Mouse (Mus musculus) brown adipose tissue, adult 24 weeks (tissue): ENCODE data around the gene Msi2. TPM values are rescaled to one million over a fixed set of nuclear protein-coding genes. Genes with fewer than 3 reads are reported as not detected.

Experiments used
- H3K27ac ChIP-seq: fragments of 200-500 bp; replicated peaks from 2 replicates; pipeline ENCODE4 v1.5.1; 2012; ENCODE audit warnings: low read depth, mild to moderate bottlenecking, low read length
- H3K4me1 ChIP-seq: fragments of 200-500 bp; 2 replicates; pipeline ENCODE4 v1.6.1; 2012; ENCODE audit warnings: low read length, mixed read lengths; ENCODE audit not compliant: control insufficient read depth, insufficient read depth, insufficient read length
- H3K4me3 ChIP-seq: fragments of 200-500 bp; 2 replicates; pipeline ENCODE4 v1.5.1; 2012; ENCODE audit warnings: low read depth, mild to moderate bottlenecking, low read length, moderate library complexity; ENCODE audit not compliant: insufficient read depth
- polyA plus RNA-seq: library from polyadenylated mRNA; stranded (reverse); fragments of >200 nt; gene quantifications from 2 replicates; pipeline ENCODE4 v1.2.4, GENCODE M21; 2012; ENCODE audit not compliant: missing spikeins, insufficient read depth, insufficient read length

Gene Msi2
- 34.4 and 57.2 TPM in 2 replicates for polyA plus RNA-seq

DNA sequence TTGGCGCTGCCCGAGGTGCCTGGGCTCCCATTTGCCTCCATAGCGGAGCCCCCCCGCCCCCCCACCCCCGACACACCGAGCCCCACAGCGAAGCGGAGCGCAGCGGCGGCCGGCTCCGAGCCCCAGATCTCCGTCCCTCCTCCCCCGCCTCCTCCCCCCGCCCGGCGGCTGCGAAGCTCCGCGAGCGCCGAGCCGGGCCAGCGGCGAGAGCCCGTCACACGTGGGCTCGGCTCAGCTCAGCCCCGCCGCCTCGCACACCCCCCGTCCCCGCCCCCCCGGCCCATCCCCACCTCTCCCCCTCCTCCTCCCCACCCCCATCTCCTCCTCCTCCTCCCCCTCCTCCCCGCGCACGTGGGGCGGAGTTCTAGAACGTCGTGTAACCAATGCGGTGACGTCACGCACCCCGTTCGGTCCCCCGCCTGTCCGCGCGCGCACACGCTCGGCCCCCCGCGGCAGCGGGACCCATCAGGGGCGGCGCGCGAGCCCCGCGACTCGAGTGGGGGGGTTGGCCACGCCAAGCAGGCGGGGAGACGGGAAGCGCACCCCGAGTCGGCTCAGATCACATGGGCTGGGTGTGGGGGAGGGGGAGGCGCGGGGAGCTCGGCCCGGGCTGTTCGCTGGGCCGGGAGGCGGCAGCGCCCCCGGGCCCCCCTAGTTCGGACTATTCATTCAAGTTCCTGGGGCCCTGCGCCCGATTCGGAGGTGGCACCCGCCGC, at the start of gene Msi2:
Gene Msi2 (minus strand): TSS at position 464 of the 716 bp plus-strand sequence.
- Histone ChIP-seq H3K4me1 (peaks cover 2% of the 10 kb centered on the region; the same call in 1 of the 2 replicates), H3K27ac (peak within 1 kb of the TSS; percentile 87), H3K4me3 (peak within 1 kb of the TSS; percentile 86)

DNA sequence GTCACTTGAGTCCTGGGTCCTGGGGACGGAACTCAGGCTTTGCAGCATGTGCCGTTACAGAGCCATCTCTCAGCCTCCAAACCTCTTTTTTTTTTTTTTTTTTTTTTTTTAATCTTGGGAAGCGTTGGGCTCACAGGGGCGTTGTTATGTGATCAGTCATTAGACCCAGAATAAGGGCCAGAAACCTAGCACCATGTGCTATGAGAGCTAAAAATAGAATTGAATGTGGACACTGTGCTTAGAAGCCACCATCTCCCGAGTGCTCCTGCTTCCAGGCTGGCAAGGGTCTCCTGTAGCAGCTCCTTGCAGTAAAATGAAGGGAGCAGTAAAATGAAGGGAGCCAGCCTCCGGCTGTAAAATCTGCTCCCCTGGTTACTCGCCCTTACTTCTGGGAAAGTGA, 47.3 kb upstream of the Msi2 start:
- no peak overlapping the region for H3K27ac ChIP-seq

DNA sequence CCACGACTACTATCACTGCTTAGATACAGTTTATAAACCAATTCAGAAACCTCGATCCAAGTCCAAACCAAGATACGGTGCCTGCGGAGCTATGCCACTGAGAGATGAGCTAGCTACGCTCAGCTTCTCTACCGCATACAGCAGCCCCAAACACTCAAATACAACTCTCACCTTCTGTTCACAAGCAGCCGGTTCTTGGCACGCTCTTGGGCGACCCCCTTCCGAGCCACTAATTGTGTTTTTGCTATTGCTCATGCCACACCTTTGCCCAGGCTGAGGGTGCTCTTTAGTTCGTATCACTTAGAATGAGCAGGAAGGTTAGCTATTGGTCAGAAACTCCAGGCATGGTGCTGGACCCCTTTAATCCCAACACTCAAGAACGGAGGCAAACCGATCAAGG, 45.1 kb upstream of the Msi2 start:
- Histone ChIP-seq H3K4me1 (no peaks in the 10 kb centered on the region), H3K27ac (no peak overlapping the region), H3K4me3 (no peak overlapping the region)

More for the DNA sequence above, 47.3 kb upstream of the Msi2 start:
- Histone ChIP-seq H3K4me1 (no peaks in the 10 kb centered on the region), H3K4me3 (no peak overlapping the region)

DNA sequence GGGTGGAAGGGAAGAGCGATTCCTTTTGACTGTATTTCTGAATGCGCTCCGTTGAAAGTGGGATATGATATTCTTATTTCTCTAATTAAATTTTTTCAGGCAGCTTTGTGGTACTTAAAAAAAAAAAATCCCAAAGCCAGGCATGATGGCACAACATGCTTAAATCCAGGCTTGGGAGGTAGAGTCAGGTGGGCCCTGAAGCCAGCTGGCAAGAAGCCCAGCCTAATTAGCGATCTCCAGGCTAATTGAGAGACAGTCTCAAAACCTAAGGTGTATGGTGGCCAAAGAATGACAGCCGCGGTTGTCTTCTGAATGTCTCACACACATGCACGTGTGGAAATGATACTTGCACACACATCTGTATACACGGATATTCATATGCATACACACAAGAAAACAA, 41.2 kb upstream of the Msi2 start:
- no peak overlapping the region for H3K27ac ChIP-seq
- no peaks in the 10 kb centered on the region for H3K4me1 ChIP-seq
- H3K4me3 ChIP-seq: no peak overlapping the region

DNA sequence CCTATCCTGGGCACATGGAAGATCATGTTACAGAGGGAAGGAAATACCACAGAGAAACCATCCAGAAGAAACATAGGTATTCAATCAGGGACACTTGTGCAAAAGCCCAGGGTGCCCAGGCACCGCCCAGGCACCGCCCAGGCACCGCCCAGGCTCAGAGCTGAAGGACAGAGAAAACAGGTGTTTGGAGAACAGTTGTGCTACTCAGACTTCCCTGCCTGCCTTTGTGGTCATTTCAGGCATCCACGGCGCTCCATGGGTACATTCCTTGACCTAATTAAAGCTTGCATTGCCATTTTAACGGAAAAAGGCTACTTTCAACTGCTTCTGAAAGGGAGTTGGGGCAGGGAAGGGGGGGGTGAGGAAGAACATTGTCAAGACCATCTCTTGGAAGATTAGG, 40.1 kb upstream of the Msi2 start:
- Histone ChIP-seq H3K4me3 (no peak overlapping the region), H3K4me1 (no peaks in the 10 kb centered on the region), H3K27ac (no peak overlapping the region)

- Histone ChIP-seq H3K4me3 (no peak overlapping the region), H3K4me1 (no peaks in the 10 kb centered on the region), H3K27ac (no peak overlapping the region)
Measured at GRCm38 (mm10) chr11:88745306-88745705, 27.0 kb upstream of the Msi2 start.

- no peaks in the 10 kb centered on the region for H3K4me1 ChIP-seq
- H3K27ac ChIP-seq: no peak overlapping the region
- no peak overlapping the region for H3K4me3 ChIP-seq
Measured at GRCm38 (mm10) chr11:88739574-88740295, 21.4 kb upstream of the Msi2 start.

GRCm38 (mm10) chr11:88729363-88729762, 11.1 kb upstream of the Msi2 start:
- no peaks in the 10 kb centered on the region for H3K4me1 ChIP-seq
- H3K4me3 ChIP-seq: no peak overlapping the region
- no peak overlapping the region for H3K27ac ChIP-seq

DNA sequence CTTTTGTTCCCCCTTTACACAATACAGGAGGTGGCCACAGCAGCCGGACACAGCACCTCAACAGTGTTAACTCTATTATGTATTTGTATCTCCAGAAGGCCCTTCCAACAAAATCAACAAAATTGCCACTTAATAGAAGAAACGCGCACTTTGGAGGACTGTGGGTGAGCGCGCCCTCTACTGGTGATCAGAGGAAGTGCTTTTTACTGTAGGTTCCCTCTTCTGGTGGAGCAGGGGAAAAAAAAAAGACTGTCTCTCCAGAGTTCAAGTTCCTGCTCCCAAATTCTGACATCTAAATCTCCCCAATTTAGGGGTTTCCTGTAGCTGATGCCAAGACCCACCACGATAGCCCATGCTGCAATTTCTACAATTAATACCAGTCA, 10.2 kb upstream of the Msi2 start:
- Histone ChIP-seq H3K27ac (no peak overlapping the region), H3K4me1 (no peaks in the 10 kb centered on the region), H3K4me3 (no peak overlapping the region)

DNA sequence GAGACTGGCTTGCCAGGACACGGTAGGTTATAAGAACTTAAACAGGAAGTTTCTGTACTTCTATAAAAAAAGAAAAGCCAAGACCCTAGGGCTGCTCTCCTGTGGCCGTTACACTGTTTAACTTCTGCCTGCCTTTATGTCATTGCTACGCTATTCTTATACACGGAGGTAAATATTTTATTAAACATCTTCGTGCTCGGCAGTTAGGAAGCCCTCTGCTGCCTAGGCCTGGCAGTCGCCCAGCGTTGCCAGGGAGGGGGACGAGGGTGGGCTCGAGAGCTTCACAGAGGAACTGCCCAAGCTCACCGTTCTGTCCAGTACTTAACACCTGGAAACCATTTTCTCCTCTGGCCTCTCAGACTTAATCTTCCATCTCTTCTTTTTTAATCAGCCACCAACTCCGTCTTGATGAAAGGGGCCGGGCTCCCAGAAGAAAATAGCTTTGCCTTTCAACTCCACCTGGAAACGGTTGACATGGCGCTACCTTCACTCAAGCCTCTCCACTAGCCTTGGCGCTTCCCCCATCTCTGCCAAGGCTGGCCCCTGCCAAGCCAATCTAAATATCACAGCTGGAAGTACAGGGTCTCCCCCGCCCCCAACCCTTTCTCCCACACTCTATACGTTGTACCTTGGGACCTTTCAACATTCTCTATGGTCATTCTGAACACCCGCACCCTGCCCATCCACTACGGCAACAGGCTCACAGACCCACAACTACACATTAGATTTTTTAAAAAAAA, 9.6 kb upstream of the Msi2 start:
- H3K4me1 ChIP-seq: no peaks in the 10 kb centered on the region
- H3K4me3 ChIP-seq: no peak overlapping the region
- no peak overlapping the region for H3K27ac ChIP-seq

GRCm38 (mm10) chr11:88721144-88721636, 2.9 kb upstream of the Msi2 start:
- Histone ChIP-seq H3K4me1 (no peaks in the 10 kb centered on the region), H3K27ac (no peak overlapping the region), H3K4me3 (no peak overlapping the region)

DNA sequence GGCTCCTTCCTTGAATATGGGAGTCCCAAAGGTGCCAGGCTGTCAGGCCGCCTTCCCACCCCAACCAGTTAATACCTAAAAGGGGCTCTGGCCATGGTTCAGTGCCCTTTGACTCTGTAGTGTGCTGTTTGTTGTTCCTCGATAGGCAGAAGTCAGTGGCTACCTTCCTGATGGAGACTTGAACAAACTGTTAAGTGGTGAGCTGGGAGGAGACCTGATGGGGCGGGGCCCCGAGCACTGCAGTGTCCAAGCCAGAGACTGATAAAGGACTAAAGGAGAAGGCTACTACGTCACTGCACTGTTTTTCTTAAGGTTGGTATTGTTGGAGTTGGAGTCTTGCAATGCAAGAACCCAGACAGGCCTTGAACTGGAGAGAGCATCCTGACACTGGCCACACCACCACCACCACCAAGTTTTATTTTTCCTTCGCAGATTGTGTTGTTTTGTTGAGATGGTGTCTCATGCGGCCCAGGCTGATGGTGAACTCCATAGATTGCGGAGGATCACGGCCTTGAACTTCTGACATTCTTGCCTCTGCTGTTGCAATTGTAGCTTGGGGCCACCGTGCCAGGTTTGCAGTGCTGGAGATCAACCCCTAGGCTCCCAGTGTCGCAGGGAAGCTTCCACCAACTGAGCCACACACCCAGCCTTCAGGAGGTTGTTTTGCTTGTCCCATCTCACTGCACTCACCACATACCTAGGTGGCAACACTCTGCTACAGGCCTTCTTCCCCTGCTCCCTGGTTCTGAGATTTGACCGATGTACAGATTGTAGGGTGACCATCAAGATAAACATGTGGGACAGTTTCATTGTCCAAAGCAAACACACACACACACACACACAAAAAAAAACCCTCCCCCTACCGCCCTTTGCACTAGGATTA, 2.2 kb upstream of the Msi2 start:
- Histone ChIP-seq H3K4me3 (no peak overlapping the region), H3K4me1 (peaks cover 2% of the 10 kb centered on the region; the same call in 1 of the 2 replicates), H3K27ac (no peak overlapping the region)

GRCm38 (mm10) chr11:88719601-88720000, 1.3 kb upstream of the Msi2 start:
- H3K4me1 ChIP-seq: peaks cover 2% of the 10 kb centered on the region; the same call in 1 of the 2 replicates
- H3K4me3 ChIP-seq: no peak overlapping the region
- no peak overlapping the region for H3K27ac ChIP-seq

GRCm38 (mm10) chr11:88718766-88719595, 668 bp upstream of the Msi2 start:
- H3K4me1 ChIP-seq: peaks cover 2% of the 10 kb centered on the region; the same call in 1 of the 2 replicates
- H3K4me3 ChIP-seq: peak overlapping the region; percentile 86
- H3K27ac ChIP-seq: peak overlapping the region; percentile 87
